Mouse (Mus musculus) C2C12 (cell line): ENCODE measurements around the gene Ccm2.

Experiments
- CEBPB ChIP-seq: IDR thresholded peaks from one replicate; pipeline ENCODE4 v1.6.1; 2011; ENCODE audit warnings: low read depth, mild to moderate bottlenecking, control low read depth, moderate library complexity
- CTCF ChIP-seq: IDR thresholded peaks from one replicate; pipeline ENCODE4 v1.5.1; 2011; ENCODE audit not compliant: control insufficient read depth, insufficient read depth, insufficient read length
- MAX ChIP-seq: IDR thresholded peaks from one replicate; pipeline ENCODE4 v1.6.1; 2011; ENCODE audit warnings: mild to moderate bottlenecking, control low read depth
- USF1 ChIP-seq: IDR thresholded peaks from one replicate; pipeline ENCODE4 v1.6.1; 2011; ENCODE audit warnings: low read depth, mild to moderate bottlenecking, control low read depth, moderate library complexity

GRCm38 (mm10) chr11:6615250-6616205 is 68.8 kb downstream of the Ccm2 start:
- no peak for TF ChIP-seq CTCF
- no peak for TF ChIP-seq MAX
- no peak for TF ChIP-seq USF1
- no peak for TF ChIP-seq CEBPB
